Mouse (Mus musculus) inflammation-experienced regulatory T-cells, adult 6 months (primary cell): ENCODE data around the gene Irs3. TPM values are rescaled to one million over a fixed set of nuclear protein-coding genes. Genes with fewer than 3 reads are reported as not detected.
"Not testable (repeated sequence)": the region's sequence is repeated elsewhere in the genome, so short reads cannot be mapped to it uniquely, and the experiment has no call there.

ENCODE experiments used
- ATAC-seq: one replicate; pipeline ENCODE4 v1.8.0; 2017
- polyA plus RNA-seq, 3 experiments: library from polyadenylated mRNA; unstranded; fragments of 100-300 nt; shearing (Covaris generic); gene quantifications; one replicate each; pipeline ENCODE4 v1.2.1; 2017

Gene Irs3
- polyA plus RNA-seq, 3 experiments from 2014 or later, result not detected

GRCm38 (mm10) chr5:137615347-137615746 is 30.2 kb downstream of the Irs3 start:
- ATAC-seq, result no peak

- not testable (repeated sequence) for ATAC-seq
Measured at GRCm38 (mm10) chr5:137614921-137615320, 30.6 kb downstream of the Irs3 start.

- no peak for ATAC-seq
Measured at GRCm38 (mm10) chr5:137613550-137613949, 32.0 kb downstream of the Irs3 start, which contains the start of gene Pcolce. Gene Pcolce (minus strand): TSS chr5:137613784.

- ATAC-seq, result no peak
Measured at GRCm38 (mm10) chr5:137613076-137613475, 32.4 kb downstream of the Irs3 start.

- ATAC-seq, result no peak
Measured at GRCm38 (mm10) chr5:137611245-137611602, 34.3 kb downstream of the Irs3 start.

GRCm38 (mm10) chr5:137610548-137611244 is 34.8 kb downstream of the Irs3 start:
- no peak for ATAC-seq

- ATAC-seq, result no peak
Measured at GRCm38 (mm10) chr5:137610056-137610455, 35.5 kb downstream of the Irs3 start.

- ATAC-seq, result no peak
Measured at GRCm38 (mm10) chr5:137609292-137609691, 36.2 kb downstream of the Irs3 start.

GRCm38 (mm10) chr5:137608654-137609190 is 36.8 kb downstream of the Irs3 start:
- no peak for ATAC-seq

- ATAC-seq, result no peak
Measured at GRCm38 (mm10) chr5:137607860-137608653, 37.5 kb downstream of the Irs3 start.

GRCm38 (mm10) chr5:137601365-137601729 is 44.2 kb downstream of the Irs3 start:
- ATAC-seq, result no peak

- peak; percentile 93 for ATAC-seq
Measured at GRCm38 (mm10) chr5:137600619-137601364, 44.7 kb downstream of the Irs3 start, which contains the start of gene Mospd3. Gene Mospd3 (minus strand): TSS chr5:137601058.

GRCm38 (mm10) chr5:137600281-137600618 is 45.3 kb downstream of the Irs3 start:
- ATAC-seq, result no peak

- no peak for ATAC-seq
Measured at GRCm38 (mm10) chr5:137599600-137599999, 45.9 kb downstream of the Irs3 start.

- no peak for ATAC-seq
Measured at GRCm38 (mm10) chr5:137598100-137598826, 47.3 kb downstream of the Irs3 start.

GRCm38 (mm10) chr5:137597625-137598024 is 47.9 kb downstream of the Irs3 start:
- no peak for ATAC-seq

GRCm38 (mm10) chr5:137596601-137597261 is 48.8 kb downstream of the Irs3 start:
- no peak for ATAC-seq

- no peak for ATAC-seq
Measured at GRCm38 (mm10) chr5:137595921-137596320, 49.6 kb downstream of the Irs3 start.
